Mouse (Mus musculus) testis, adult 2 months (tissue): ENCODE results near the gene Thnsl2.

Experiments
- CTCF ChIP-seq: fragments of 200-500 bp; IDR thresholded peaks from 2 replicates; pipeline ENCODE4 v1.5.1; 2012; ENCODE audit warnings: low read depth, mild to moderate bottlenecking, inconsistent platforms, low read length, moderate library complexity; ENCODE audit not compliant: control insufficient read depth, insufficient read depth, insufficient replicate concordance
- POLR2A ChIP-seq: fragments of 200-500 bp; IDR thresholded peaks from 2 replicates; pipeline ENCODE4 v1.6.1; 2012; ENCODE audit warnings: low read depth, mild to moderate bottlenecking, inconsistent platforms, low read length, moderate library complexity; ENCODE audit not compliant: control insufficient read depth

- no peak for TF ChIP-seq POLR2A
- peak; percentile 18; the same call in 1 of the 2 replicates for TF ChIP-seq CTCF
Observed at GRCm38 (mm10) chr6:71162269-71162668, 18.0 kb upstream of the Thnsl2 start.
